ENCODE assay signal across 12 mouse cellular contexts in genomic region chr12:77011092-77011720, GRCm38 (mm10). TPM values are rescaled to one million over a fixed set of nuclear protein-coding genes. Genes with fewer than 3 reads are reported as not detected.
A peak's percentile ranks its signal among the peaks of the same experiment; 100 is the strongest.
DNase-seq lines count a peak whose midpoint lies in the region; ATAC-seq and TF ChIP-seq lines count a peak whose summit lies in the region.
"Had no signal": no experiment of that assay in that cellular context is flagged by ENCODE, and none has a peak within 500 bp of the region (broad histone marks: within the 10 kb centered on the region; RNA-seq: fewer than 3 reads in every experiment).

No protein-coding gene starts in this region.

- no peak for ATAC-seq in lung, postnatal 0 days
- ATAC-seq in megakaryocyte, adult 5-6 weeks (ENCODE audit: poor library complexity, severe bottlenecking), result peak; percentile 35; the same call in 1 of the 2 replicates

- no peaks in the 10 kb centered on the region for H3K36me3 ChIP-seq in heart, adult 2 months (ENCODE audit: control insufficient read depth, insufficient read depth, low read length)
- no peaks in the 10 kb centered on the region for H3K36me3 ChIP-seq in lung, postnatal 0 days (ENCODE audit: insufficient read depth, low read length)
- H3K36me3 ChIP-seq: forebrain, embryonic 10.5 days had no signal

- H3K9me3 ChIP-seq in lung, postnatal 0 days (ENCODE audit: low read length), result no peaks in the 10 kb centered on the region
- H3K9me3 ChIP-seq: forebrain, embryonic 10.5 days had no signal

- intact Hi-C loops in heart, adult 2 months (cut with DNase I), result loop anchor here (5.0 kb wide), 1 partner anchor 174 kb away; no protein-coding TSS in a partner anchor
- intact Hi-C loops in heart, postnatal 25 days (cut with DNase I), result no loop called here

- H3K27ac ChIP-seq in heart, adult 2 months, result no peak overlapping the region
- no peak overlapping the region for H3K27ac ChIP-seq in lung, postnatal 0 days (ENCODE audit: low read length)
- H3K27ac ChIP-seq: forebrain, embryonic 10.5 days; macrophage had no signal

- WGBS in heart, adult 2 months, result 36% methylated on average over 6 of the region's 6 CpGs
- WGBS in lung, postnatal 0 days, result 46% methylated on average over 6 of the region's 6 CpGs
- 62% methylated on average over 6 of the region's 6 CpGs for WGBS in lung, adult 2 months

- H3K79me2 ChIP-seq in heart, adult 2 months (replicated peaks; ENCODE audit: control insufficient read depth, insufficient read depth, low read length), result no peaks in the 10 kb centered on the region

- no peaks in the 10 kb centered on the region for H3K27me3 ChIP-seq in heart, adult 2 months (ENCODE audit: control insufficient read depth, insufficient read depth, low read length)
- H3K27me3 ChIP-seq in lung, postnatal 0 days (replicated peaks; ENCODE audit: insufficient read depth, low read length), result no peaks in the 10 kb centered on the region

- no peak for TF ChIP-seq POLR2A in heart, adult 2 months (IDR thresholded peaks at IDR 0.05; ENCODE audit: insufficient read depth, low read depth, low read length)
- TF ChIP-seq POLR2A in lung, adult 2 months (IDR thresholded peaks at IDR 0.05; ENCODE audit: borderline replicate concordance, extremely low read depth, low read depth, low read length), result no peak

- H3K4me1 ChIP-seq in heart, adult 2 months (ENCODE audit: control insufficient read depth, insufficient read depth, low read length), result no peaks in the 10 kb centered on the region
- no peaks in the 10 kb centered on the region for H3K4me1 ChIP-seq in lung, postnatal 0 days (ENCODE audit: insufficient read depth, low read depth, low read length)
- 0 out of 2 replicates have a peak, but pooled peaks cover 2% of the 10 kb centered on the region for H3K4me1 ChIP-seq in lung, adult 2 months (ENCODE audit: control insufficient read depth, insufficient read depth, low read length)

- DNase-seq in heart, adult 2 months, result no peak
- no peak for DNase-seq in heart, postnatal 25 days (ENCODE audit: low spot score)
- DNase-seq in lung, postnatal 0 days (ENCODE audit: low spot score), result peak; percentile 24
- no peak for DNase-seq in lung, adult 2 months
- DNase-seq in ZHBTc4 (ENCODE audit: low read depth, low spot score), result peak; percentile 70
- DNase-seq in urinary bladder, postnatal 25 days (ENCODE audit: low spot score), result no peak
- DNase-seq in adrenal gland, postnatal 14 days, result no peak
- DNase-seq: spleen, adult 18-20 months; thymus, postnatal 36 days had no signal

- H3K4me2 ChIP-seq in lung, postnatal 0 days (replicated peaks; ENCODE audit: low read depth, low read length), result no peak overlapping the region

- no peak for TF ChIP-seq EP300 in heart, adult 2 months (IDR thresholded peaks at IDR 0.05; ENCODE audit: insufficient read depth, low read depth, low read length)
- no peak for TF ChIP-seq EP300 in lung, postnatal 0 days (IDR thresholded peaks at IDR 0.05)

- H3K4me3 ChIP-seq in heart, adult 2 months, result no peak overlapping the region
- H3K4me3 ChIP-seq in lung, postnatal 0 days (ENCODE audit: low read depth, low read length), result no peak overlapping the region
- no peak overlapping the region for H3K4me3 ChIP-seq in lung, adult 2 months (replicated peaks; ENCODE audit: extremely low read depth, low read depth, low read length)
- H3K4me3 ChIP-seq: forebrain, embryonic 10.5 days had no signal

- H3K9ac ChIP-seq in heart, adult 2 months (ENCODE audit: low read depth, low read length), result no peak overlapping the region
- H3K9ac ChIP-seq in lung, postnatal 0 days (replicated peaks; ENCODE audit: low read depth), result no peak overlapping the region

- TF ChIP-seq CTCF in heart, adult 2 months (IDR thresholded peaks at IDR 0.05), result peak; percentile 79
- TF ChIP-seq CTCF in lung, postnatal 0 days (IDR thresholded peaks at IDR 0.05), result peak; percentile 58
- TF ChIP-seq CTCF in lung, adult 2 months (IDR thresholded peaks at IDR 0.05; ENCODE audit: insufficient read depth, low read length), result no peak

RNA-seq across cellular contexts. Expression of gene Max, which starts 49.2 kb away (rescaled TPM):
- 10 to 100 TPM; 65.6 to 76.2 TPM for total RNA-seq in heart, adult 2 months (2021)
- polyA plus RNA-seq in heart, adult 2 months (2012; rRNA removed), result 27.0 and 38.5 TPM in 2 replicates
- total RNA-seq in heart, postnatal 25 days (2021), result 10 to 100 TPM; 47.7 to 67.9 TPM
- 17.5 and 20.9 TPM in 2 replicates for polyA plus RNA-seq in lung, postnatal 0 days (2015; fragmentation: Nextera tagmentation; extraction: Ambion mirVana)
- polyA plus RNA-seq in lung, adult 2 months (2012; rRNA removed), result 35.1 and 37.7 TPM in 2 replicates
- 130 and 142 TPM in 2 replicates for total RNA-seq in megakaryocyte, adult 5-6 weeks (2015)
- total RNA-seq in megakaryocyte, adult 5-6 weeks (2017), result 125 and 175 TPM in 2 replicates
- 59.9 and 83.1 TPM in 2 replicates for total RNA-seq in adrenal gland, postnatal 14 days (2021)

Comparison
In these comparisons a context has a peak if more than half of its experiments do, and no peak if none do; other contexts are left out.
1. DNase-seq: peak in lung, postnatal 0 days (single experiment) and ZHBTc4 (single experiment); none in heart, adult 2 months (0 of 2), heart, postnatal 25 days (single experiment), lung, adult 2 months (single experiment), urinary bladder, postnatal 25 days (single experiment) and adrenal gland, postnatal 14 days (single experiment).